Mouse (Mus musculus): ENCODE measurements around the gene Irf2bpl. TPM values are rescaled to one million over a fixed set of nuclear protein-coding genes. Genes with fewer than 3 reads are reported as not detected.

Irf2bpl gene
- polyA plus RNA-seq, 1 experiment from 2014 or later = 94.9 TPM

DNA sequence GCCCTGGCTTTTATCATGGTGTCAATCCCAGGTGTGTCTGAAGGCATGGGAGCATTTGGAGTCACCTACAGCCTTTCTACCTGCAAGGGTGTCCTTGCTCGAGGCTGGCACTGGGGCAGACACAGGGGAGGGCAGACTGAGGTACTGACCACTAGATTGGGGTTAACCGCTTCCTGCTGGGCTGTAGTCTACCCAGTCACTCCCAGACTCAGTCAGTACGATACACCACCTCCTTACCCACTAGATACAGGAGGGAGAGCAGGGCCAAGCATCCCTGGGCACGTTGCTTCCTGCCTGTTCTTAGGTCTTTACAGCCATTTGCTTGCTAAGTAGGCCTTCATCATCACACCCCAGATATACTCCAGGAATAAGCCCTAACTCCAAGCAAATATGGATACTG is 44.1 kb downstream of the Irf2bpl start:
- no peak overlapping the region for H3K9ac ChIP-seq (replicated peaks)
- H3K36me3 ChIP-seq = no peaks in the 10 kb centered on the region
- peaks cover 9% of the 10 kb centered on the region for H3K4me1 ChIP-seq
- ATAC-seq (replicated peaks) = no peak
- H3K4me2 ChIP-seq (replicated peaks) = no peak overlapping the region
- H3K27ac ChIP-seq (replicated peaks) = no peak overlapping the region
- no peaks in the 10 kb centered on the region for H3K9me3 ChIP-seq
- H3K27me3 ChIP-seq = no peaks in the 10 kb centered on the region
- no peak overlapping the region for H3K4me3 ChIP-seq
- WGBS = 87% methylated on average over 4 of the region's 4 CpGs

DNA sequence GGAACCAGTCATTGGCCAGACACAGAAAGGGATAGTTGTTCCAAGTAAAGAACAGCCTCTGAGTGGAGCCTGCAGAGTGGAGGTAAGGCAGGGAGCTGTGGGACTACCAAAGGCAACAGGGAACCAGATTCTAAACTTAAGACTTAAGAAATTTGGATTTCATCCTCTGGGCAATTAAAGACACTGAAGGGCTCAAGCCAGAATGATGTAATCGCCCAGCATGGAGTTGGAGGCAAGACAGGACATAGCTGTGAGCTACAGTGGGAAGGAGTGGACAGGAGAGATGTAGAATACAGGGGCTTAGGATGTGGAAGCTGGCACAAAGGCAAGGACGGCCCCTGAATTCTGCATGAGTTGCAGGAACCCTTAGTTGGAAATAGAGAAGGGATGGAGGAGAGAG is 46.4 kb downstream of the Irf2bpl start:
- no peaks in the 10 kb centered on the region for H3K27me3 ChIP-seq
- H3K27ac ChIP-seq (replicated peaks) = no peak overlapping the region
- peaks cover 9% of the 10 kb centered on the region for H3K4me1 ChIP-seq
- H3K9ac ChIP-seq (replicated peaks) = no peak overlapping the region
- H3K4me2 ChIP-seq (replicated peaks) = no peak overlapping the region
- no peak overlapping the region for H3K4me3 ChIP-seq
- H3K36me3 ChIP-seq = no peaks in the 10 kb centered on the region
- ATAC-seq (replicated peaks) = no peak
- H3K9me3 ChIP-seq = no peaks in the 10 kb centered on the region
- WGBS = 66% methylated on average over 2 of the region's 2 CpGs

DNA sequence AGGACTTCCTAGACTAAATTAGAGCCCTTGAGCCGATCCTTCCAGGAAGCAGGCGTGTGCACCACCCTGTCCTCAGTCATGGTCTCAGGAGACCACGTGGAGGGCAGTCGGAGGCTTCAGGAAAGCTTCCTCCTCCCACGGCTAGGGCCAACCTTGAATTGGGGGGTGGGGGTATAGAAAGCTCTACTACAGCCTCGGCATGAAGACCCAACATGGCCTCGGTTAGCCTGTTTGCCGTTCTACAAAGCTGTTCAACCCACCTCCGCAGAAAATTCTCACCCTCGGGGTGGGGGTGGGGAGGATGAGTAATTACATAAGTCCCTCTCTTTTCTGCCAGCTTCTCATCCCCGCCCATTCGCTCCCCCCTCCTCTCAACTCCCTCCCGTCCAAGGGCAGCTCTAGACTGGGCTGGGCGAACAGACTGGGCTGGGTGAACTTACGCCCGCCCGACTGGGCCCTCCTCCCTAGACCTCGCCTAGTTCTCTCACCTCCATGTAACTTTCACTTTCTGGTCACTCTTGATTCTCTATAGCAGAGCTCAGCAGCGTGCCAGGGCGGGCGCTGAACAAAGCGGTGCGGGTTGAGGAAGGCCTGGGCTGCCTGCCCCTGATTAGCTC is 48.1 kb downstream of the Irf2bpl start:
- H3K4me2 ChIP-seq (replicated peaks) = peak overlapping the region; percentile 6; the same call in 1 of the 2 replicates
- no peaks in the 10 kb centered on the region for H3K36me3 ChIP-seq
- H3K27me3 ChIP-seq = no peaks in the 10 kb centered on the region
- no peak overlapping the region for H3K9ac ChIP-seq (replicated peaks)
- 40% methylated on average over 23 of the region's 23 CpGs for WGBS
- no peak overlapping the region for H3K4me3 ChIP-seq
- peaks cover 20% of the 10 kb centered on the region for H3K4me1 ChIP-seq
- ATAC-seq (replicated peaks) = peak; percentile 69
- no peaks in the 10 kb centered on the region for H3K9me3 ChIP-seq
- H3K27ac ChIP-seq (replicated peaks) = 0 out of 2 replicates have a peak overlapping the region, but pooled peaks have one; percentile 24

DNA sequence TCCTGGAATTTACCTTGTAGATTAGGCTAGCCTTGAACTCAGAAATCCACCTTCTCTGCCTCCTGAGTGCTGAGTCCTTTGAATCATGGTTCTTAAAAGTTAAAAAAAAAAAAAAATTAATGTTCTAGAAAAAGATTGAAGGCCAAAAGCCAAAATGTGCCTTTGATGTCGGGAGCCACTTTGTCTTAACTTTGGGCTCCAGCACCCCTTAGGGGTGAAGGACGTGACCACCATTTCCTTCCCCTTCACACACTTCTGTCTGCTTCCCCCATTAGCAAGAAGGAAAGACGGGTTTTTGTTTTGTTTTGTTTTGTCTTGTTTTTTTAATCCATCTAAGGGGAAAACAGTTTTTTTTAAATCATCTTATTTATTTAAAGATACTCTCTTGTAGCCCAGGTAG is 48.7 kb downstream of the Irf2bpl start:
- Histone ChIP-seq H3K9me3 (no peaks in the 10 kb centered on the region), H3K4me3 (no peak overlapping the region), H3K4me2 (replicated peaks) (no peak overlapping the region), H3K27me3 (no peaks in the 10 kb centered on the region), H3K36me3 (no peaks in the 10 kb centered on the region), H3K27ac (replicated peaks) (no peak overlapping the region), H3K9ac (replicated peaks) (no peak overlapping the region), H3K4me1 (peaks cover 23% of the 10 kb centered on the region)
- no peak for ATAC-seq (replicated peaks)
- WGBS = 84% methylated on average over 3 of the region's 3 CpGs

DNA sequence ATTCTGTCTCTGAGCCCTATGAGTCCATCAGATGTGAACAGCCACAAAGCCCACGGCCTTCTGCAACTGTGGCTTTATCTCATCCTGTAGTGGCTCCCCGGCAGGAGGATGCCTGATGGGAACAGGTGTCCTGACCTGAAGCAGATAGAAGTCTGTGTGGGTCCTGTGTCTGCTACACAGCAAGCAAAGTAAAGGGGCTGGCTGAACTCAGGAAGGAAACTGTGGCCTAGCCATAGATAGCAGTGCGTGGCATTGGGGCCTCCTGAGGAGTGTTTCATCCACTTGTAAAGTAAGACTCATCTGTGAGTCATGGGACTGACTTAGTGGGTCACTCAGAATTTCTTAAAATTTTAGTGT is 50.2 kb downstream of the Irf2bpl start:
- 95% methylated on average over 3 of the region's 3 CpGs for WGBS
- Histone ChIP-seq H3K27ac (replicated peaks) (no peak overlapping the region), H3K4me3 (no peak overlapping the region), H3K27me3 (no peaks in the 10 kb centered on the region), H3K9ac (replicated peaks) (no peak overlapping the region), H3K36me3 (no peaks in the 10 kb centered on the region), H3K4me1 (peaks cover 34% of the 10 kb centered on the region), H3K4me2 (replicated peaks) (no peak overlapping the region), H3K9me3 (no peaks in the 10 kb centered on the region)
- no peak for ATAC-seq (replicated peaks)

DNA sequence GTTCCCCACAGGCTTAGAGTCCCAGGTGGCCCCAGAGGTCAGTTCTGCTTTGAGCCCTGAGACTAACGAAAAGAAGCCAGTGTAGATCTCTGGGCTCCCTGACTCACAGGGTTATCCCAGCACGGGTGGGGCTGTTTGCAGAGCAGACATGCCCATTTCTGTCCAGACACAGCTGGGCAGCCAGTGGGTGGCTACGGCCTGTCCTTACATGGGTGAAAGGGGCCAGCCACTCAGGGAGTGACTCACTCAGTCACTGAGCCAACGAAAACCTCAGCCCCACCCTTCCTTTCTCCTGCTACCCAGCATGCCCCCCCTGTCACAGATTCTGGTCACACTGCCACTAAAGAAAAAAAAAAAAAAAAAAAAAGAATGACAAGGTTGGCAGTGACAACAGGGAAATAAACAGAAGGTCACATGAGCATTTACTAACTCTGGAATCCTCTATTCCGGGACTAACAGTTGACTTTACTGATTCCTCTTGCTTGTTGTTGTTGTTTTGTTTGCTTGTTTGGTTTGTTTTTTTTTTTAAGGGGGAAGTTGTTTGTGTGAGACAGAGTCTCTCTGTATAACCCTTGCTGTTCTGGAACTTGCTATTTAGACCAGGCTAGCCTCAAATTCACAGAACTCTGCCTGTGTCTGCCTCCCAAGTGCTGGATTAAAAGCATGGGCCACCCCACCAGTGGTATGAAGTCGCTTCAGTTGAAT is 50.7 kb downstream of the Irf2bpl start:
- Histone ChIP-seq H3K4me3 (no peak overlapping the region), H3K9me3 (no peaks in the 10 kb centered on the region), H3K27ac (replicated peaks) (no peak overlapping the region), H3K27me3 (no peaks in the 10 kb centered on the region), H3K9ac (replicated peaks) (no peak overlapping the region), H3K4me2 (replicated peaks) (no peak overlapping the region), H3K36me3 (no peaks in the 10 kb centered on the region), H3K4me1 (peaks cover 34% of the 10 kb centered on the region)
- no peak for ATAC-seq (replicated peaks)
- WGBS = 53% methylated on average over 6 of the region's 6 CpGs

DNA sequence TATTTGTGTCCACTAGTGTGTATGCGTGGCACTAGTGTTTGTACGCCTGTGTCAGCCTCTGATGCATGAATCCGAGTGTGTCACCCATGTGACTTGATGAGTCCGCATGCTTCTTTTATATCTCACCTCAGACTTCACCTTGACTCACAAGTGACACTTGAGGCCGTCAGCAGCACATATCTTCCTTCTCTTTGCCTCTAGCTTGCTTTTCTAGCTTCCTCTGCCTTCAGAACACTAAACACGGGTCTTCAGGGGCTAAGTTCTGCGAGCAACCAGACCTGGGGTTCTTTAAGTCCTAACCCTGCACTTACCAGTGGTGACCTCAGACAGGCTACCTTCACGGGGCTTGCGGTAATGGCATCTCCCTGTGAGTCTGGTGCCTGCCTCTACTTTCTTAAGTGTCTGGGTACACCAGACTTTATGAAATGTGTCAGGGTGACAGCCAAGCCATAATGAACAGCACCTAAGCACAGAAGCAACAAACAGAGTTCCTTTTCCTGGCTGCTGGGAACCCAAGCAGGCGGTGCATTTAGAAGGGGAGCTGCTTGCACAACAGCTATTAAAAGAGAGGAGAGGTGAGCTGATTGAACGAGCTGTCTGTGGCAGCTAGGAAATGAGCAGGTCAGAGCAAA is 51.9 kb downstream of the Irf2bpl start:
- H3K4me3 ChIP-seq = no peak overlapping the region
- peak overlapping the region; percentile 46 for H3K4me2 ChIP-seq (replicated peaks)
- H3K9me3 ChIP-seq = no peaks in the 10 kb centered on the region
- H3K36me3 ChIP-seq = no peaks in the 10 kb centered on the region
- peaks cover 34% of the 10 kb centered on the region for H3K4me1 ChIP-seq
- peak overlapping the region; percentile 77 for H3K27ac ChIP-seq (replicated peaks)
- no peaks in the 10 kb centered on the region for H3K27me3 ChIP-seq
- peak overlapping the region; percentile 37 for H3K9ac ChIP-seq (replicated peaks)
- 59% methylated on average over 11 of the region's 11 CpGs for WGBS
- ATAC-seq (replicated peaks) = no peak

DNA sequence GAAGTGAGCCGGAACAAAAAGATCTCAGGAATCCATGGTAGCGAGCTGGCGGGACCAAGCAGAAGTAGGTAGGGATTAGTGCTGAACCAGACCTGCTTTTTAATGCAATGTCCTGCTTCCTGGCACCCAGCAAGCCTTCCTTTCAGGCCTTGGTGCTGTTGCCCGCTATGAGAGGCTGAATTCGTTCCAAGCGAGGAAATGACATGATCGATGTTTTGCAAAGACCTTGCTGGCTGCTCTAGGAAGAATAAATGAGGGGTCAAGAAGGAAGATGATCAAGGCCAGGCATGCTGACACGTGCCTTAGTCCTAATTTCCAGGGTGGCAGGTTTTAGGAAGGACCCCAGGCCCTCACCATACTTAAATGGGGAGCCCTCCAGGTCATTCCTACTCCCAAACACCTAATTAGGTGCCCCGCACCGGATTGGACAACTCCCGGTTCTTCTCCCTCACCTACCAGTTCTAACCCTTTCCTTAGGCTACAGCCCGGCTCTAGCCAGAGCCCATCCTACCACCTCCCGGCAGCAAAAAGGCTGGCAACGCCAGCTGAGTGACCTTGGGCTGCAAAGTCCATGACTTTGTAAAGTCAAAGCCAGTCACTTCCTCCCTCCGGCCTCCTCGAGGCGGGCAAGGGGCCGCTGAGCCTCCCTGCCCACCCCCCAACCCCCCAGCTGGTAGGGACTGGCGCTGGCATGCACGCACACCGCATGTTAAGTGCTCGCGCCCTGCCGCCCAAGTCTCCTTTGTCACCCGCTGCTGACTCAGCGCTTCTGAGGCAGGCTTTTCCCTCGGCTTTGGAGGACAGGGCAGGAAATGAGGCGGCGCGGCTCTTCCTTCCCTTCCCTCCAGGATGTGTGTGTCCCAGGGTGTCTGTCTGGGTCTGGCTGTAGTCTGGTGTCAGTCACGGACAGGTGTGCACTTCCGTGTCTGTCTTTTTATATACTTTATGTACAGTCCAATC is 52.7 kb downstream of the Irf2bpl start:
- peak; percentile 59 for ATAC-seq (replicated peaks)
- peak overlapping the region; percentile 17; the same call in 1 of the 2 replicates for H3K4me3 ChIP-seq
- H3K27ac ChIP-seq (replicated peaks) = peak overlapping the region; percentile 77
- no peaks in the 10 kb centered on the region for H3K9me3 ChIP-seq
- H3K9ac ChIP-seq (replicated peaks) = peak overlapping the region; percentile 37
- 22% methylated on average over 32 of the region's 32 CpGs for WGBS
- no peaks in the 10 kb centered on the region for H3K36me3 ChIP-seq
- H3K27me3 ChIP-seq = no peaks in the 10 kb centered on the region
- H3K4me2 ChIP-seq (replicated peaks) = peak overlapping the region; percentile 46
- H3K4me1 ChIP-seq = peaks cover 40% of the 10 kb centered on the region

Other genes with a start within 250 kb of the Irf2bpl start
- gene Vash1, start 206.1 kb downstream of the Irf2bpl start, polyA plus RNA-seq (2015; fragmentation: Nextera tagmentation; extraction: Ambion mirVana) = 42.8 and 50.9 TPM in 2 replicates
- 10.6 and 10.7 TPM in 2 replicates for gene Angel1, start 158.3 kb downstream of the Irf2bpl start, polyA plus RNA-seq (2015; fragmentation: Nextera tagmentation; extraction: Ambion mirVana)
- not detected in 2 replicates for gene Lrrc74a, start 150.4 kb downstream of the Irf2bpl start, polyA plus RNA-seq (2015; fragmentation: Nextera tagmentation; extraction: Ambion mirVana)
- gene Cipc, start 62.2 kb upstream of the Irf2bpl start, polyA plus RNA-seq (2015; fragmentation: Nextera tagmentation; extraction: Ambion mirVana) = 53.6 and 55.3 TPM in 2 replicates
- 6.6 and 7.1 TPM in 2 replicates for gene Zdhhc22, start 105.6 kb upstream of the Irf2bpl start, polyA plus RNA-seq (2015; fragmentation: Nextera tagmentation; extraction: Ambion mirVana)
- gene Tmem63c, start 136.5 kb upstream of the Irf2bpl start, polyA plus RNA-seq (2015; fragmentation: Nextera tagmentation; extraction: Ambion mirVana) = 5.7 and 7.0 TPM in 2 replicates
- 1.8 and 2.0 TPM in 2 replicates for gene Ngb, start 217.7 kb upstream of the Irf2bpl start, polyA plus RNA-seq (2015; fragmentation: Nextera tagmentation; extraction: Ambion mirVana)